Mouse (Mus musculus) embryonic facial prominence, embryonic 15.5 days (tissue): ENCODE data around the gene Ripk1. TPM values are rescaled to one million over a fixed set of nuclear protein-coding genes. Genes with fewer than 3 reads are reported as not detected.

Source experiments
- ATAC-seq: fragments of 200-750 bp; cut with Nextera tagmentation; 2 replicates; pipeline ENCODE4 v1.8.0; 2017; ENCODE audit warnings: low read depth, moderate TSS enrichment; ENCODE audit not compliant: insufficient number of reproducible peaks, low FRiP score, low TSS enrichment
- H3K27ac ChIP-seq: fragments of 300-500 bp; sonication (generic); replicated peaks from 2 replicates; pipeline ENCODE4 v1.5.1; 2015; ENCODE audit warnings: mild to moderate bottlenecking, inconsistent platforms
- H3K27me3 ChIP-seq: fragments of 300-500 bp; sonication (generic); 2 replicates; pipeline ENCODE4 v1.6.1; 2015; ENCODE audit warnings: inconsistent platforms
- H3K36me3 ChIP-seq: fragments of 300-500 bp; sonication (generic); 2 replicates; pipeline ENCODE4 v1.6.1; 2015; ENCODE audit warnings: mild to moderate bottlenecking, inconsistent platforms
- H3K4me1 ChIP-seq: fragments of 300-500 bp; sonication (generic); 2 replicates; pipeline ENCODE4 v1.6.1; 2015; ENCODE audit warnings: inconsistent platforms
- H3K4me2 ChIP-seq: fragments of 300-500 bp; sonication (generic); replicated peaks from 2 replicates; pipeline ENCODE4 v1.6.1; 2015; ENCODE audit warnings: mild to moderate bottlenecking, inconsistent platforms
- H3K4me3 ChIP-seq: fragments of 300-500 bp; sonication (generic); replicated peaks from 2 replicates; pipeline ENCODE4 v1.5.1; 2015; ENCODE audit warnings: mild to moderate bottlenecking, inconsistent platforms
- H3K9ac ChIP-seq: fragments of 300-500 bp; sonication (generic); 2 replicates; pipeline ENCODE4 v1.6.1; 2015; ENCODE audit warnings: inconsistent platforms
- H3K9me3 ChIP-seq: fragments of 300-500 bp; sonication (generic); replicated peaks from 2 replicates; pipeline ENCODE4 v1.6.1; 2016; ENCODE audit warnings: inconsistent platforms
- WGBS: fragments of 180-500 bp; shearing (Covaris S2); methylation state at CpG from one replicate; pipeline ENCODE4 v1.1.7; 2015; 5-methylcytosine and 5-hydroxymethylcytosine counted together
- polyA plus RNA-seq: library from polyadenylated mRNA; unstranded; fragments of >200 nt; fragmentation: Nextera tagmentation; extraction: Ambion mirVana; gene quantifications from 2 replicates; pipeline ENCODE4 v1.2.1, GENCODE M21; 2015

The Ripk1 gene
- 19.3 and 19.7 TPM in 2 replicates for polyA plus RNA-seq

DNA sequence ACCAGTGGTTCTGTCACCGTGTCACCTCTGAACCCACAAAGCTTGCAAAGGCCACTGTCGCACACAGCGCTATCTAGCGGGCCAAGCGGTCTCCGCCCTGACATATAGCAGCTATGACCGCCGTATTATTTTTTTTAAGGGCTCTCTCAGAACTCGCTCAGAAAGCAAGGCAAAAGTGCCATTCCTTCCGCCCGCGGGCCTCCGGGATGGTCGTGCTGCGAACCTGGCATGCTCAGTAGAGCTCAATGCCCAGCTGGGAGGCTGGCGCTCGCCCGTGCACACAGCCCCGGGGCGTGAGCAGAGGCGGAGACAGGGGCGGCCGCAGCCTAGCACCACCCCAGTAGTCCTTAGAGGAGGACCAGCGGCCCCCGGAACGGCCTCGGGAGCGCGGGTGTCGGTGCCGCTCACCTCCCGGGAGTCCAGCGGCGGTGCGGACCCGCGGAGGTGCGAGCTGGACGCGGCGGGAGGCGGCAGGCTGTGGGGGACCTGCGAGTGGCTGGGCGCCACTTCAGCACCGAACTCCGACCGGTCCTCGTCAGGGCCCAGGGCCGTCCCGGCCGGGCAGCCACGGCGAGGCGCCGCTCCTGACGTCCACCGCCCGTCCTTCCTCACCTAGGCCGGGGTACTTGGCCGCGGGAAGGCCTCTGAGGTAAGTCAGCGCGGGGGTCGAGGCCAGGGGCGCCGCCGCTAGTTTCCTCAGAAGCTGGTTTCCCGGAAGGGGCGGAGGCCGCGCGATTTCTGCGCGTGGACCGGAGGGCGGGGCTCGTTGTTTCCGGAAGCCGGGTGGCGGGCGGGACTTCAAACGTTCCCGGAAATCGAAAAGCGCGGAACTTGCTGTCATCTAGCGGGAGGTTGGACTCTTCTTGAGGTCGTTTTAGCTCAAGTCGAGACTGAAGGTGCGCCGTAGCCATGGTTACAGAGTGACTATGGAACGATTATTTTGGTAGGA is at the start of gene Ripk1, which contains the start of gene Serpinb6a:
Gene Ripk1, plus strand, starts transcription at position 306 of the 949 bp plus-strand sequence.
Gene Serpinb6a, minus strand, starts transcription at position 737 of the 949 bp plus-strand sequence.
- peak within 1 kb of the TSS; percentile 87 for H3K9ac ChIP-seq
- no peaks in the 10 kb centered on the region for H3K9me3 ChIP-seq
- H3K27ac ChIP-seq: peak within 1 kb of the TSS; percentile 88
- peak within 1 kb of the TSS; percentile 99 for H3K4me3 ChIP-seq
- H3K36me3 ChIP-seq: 0 out of 2 replicates have a peak, but pooled peaks cover 2% of the 10 kb centered on the region
- ATAC-seq: peak; percentile 99
- H3K27me3 ChIP-seq: no peaks in the 10 kb centered on the region
- peaks cover 9% of the 10 kb centered on the region; the same call in 1 of the 2 replicates for H3K4me1 ChIP-seq
- WGBS: under 1% methylated on average over 92 of the region's 92 CpGs
- peak within 1 kb of the TSS; percentile 78 for H3K4me2 ChIP-seq

DNA sequence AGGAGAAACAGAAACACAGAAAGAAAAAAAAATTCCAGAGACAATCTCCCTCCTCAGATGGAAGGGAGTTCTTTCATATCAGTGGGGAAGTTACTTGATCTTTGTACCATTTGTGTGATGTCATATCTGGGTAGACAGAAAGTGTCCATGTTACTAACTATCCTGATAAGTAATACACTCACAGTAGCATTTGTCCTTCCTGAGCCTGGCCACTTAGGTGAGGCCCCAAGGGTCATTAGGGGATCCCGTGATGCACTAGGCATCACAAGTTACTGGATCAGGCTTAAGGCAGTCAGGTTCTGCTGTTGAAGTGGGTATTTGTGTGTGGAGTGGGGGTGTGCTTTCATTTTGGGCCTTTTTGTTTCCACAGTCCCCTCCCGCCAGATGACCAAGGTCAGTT is 49.2 kb upstream of the Ripk1 start:
- no peaks in the 10 kb centered on the region for H3K27me3 ChIP-seq
- WGBS: 71% methylated on average over 2 of the region's 2 CpGs
- H3K27ac ChIP-seq: no peak overlapping the region
- H3K4me2 ChIP-seq: no peak overlapping the region
- H3K9ac ChIP-seq: no peak overlapping the region
- ATAC-seq: no peak
- H3K4me1 ChIP-seq: no peaks in the 10 kb centered on the region
- no peaks in the 10 kb centered on the region for H3K9me3 ChIP-seq
- H3K36me3 ChIP-seq: no peaks in the 10 kb centered on the region
- H3K4me3 ChIP-seq: no peak overlapping the region

DNA sequence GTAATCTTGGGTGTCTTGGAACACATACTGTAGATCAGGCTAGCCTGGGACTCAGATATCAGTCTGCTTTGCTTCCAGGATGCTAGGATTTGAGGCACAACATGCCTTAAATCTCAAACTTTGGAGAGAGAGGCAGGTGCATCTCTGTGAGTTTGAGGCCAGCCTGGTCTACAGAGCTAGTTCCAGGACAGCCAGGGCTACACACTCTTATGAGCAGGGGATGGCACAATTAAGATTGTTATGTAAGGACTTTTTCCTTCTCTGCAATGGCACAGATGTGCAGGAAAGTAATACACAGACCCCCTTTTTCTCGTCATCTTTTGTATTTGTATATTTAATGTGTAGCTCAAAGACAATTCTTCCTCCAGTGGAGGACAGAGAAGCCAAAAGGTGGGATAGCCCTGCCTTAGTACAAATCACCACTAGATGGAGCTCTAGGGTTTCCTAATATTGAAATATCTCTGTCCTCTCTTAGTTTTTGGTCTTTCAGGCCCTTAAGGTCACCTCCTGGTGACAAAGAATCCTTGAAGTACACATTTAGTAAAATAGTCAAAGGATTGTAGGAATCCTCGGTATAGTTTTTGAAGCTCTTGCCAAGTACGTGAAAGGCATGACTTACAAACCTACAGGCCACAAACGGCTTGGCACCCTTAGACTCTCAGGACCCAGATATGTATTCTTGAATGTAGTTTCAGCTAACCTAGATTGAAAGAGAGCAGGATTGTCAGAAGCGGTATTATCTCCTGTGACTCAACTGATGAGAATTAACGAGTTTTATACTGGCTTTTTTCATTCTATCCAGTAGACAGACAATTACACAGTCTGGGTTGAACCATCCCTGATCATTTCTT is 45.4 kb upstream of the Ripk1 start:
- WGBS: 43% methylated on average over 6 of the region's 6 CpGs
- no peak overlapping the region for H3K27ac ChIP-seq
- no peak overlapping the region for H3K9ac ChIP-seq
- H3K4me2 ChIP-seq: no peak overlapping the region
- H3K4me1 ChIP-seq: no peaks in the 10 kb centered on the region
- H3K9me3 ChIP-seq: no peaks in the 10 kb centered on the region
- no peaks in the 10 kb centered on the region for H3K36me3 ChIP-seq
- no peak for ATAC-seq
- no peak overlapping the region for H3K4me3 ChIP-seq
- no peaks in the 10 kb centered on the region for H3K27me3 ChIP-seq

DNA sequence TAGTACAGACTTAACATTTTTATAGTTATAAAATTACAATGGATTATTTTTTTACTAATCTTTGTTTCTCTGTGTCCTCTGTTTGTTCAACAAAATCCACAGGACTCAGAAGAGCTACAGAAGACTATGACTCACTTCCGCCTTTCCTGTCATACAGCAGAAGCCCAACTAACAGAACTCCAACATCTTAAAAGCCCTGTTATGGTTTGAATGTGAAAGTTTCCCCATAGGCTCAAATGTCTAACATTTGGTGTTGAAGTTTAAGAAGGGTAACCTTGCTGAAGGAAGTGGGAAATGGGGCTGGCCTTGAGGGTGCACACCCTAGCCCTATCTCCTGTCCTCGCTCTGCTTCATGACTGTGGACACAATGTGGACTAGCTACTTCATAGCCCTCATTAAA is 42.4 kb upstream of the Ripk1 start:
- WGBS: 77% methylated on average over 2 of the region's 2 CpGs
- no peak for ATAC-seq
- H3K9me3 ChIP-seq: no peaks in the 10 kb centered on the region
- no peak overlapping the region for H3K4me2 ChIP-seq
- H3K36me3 ChIP-seq: no peaks in the 10 kb centered on the region
- H3K27me3 ChIP-seq: no peaks in the 10 kb centered on the region
- H3K4me1 ChIP-seq: no peaks in the 10 kb centered on the region
- H3K4me3 ChIP-seq: no peak overlapping the region
- H3K27ac ChIP-seq: no peak overlapping the region
- H3K9ac ChIP-seq: no peak overlapping the region

DNA sequence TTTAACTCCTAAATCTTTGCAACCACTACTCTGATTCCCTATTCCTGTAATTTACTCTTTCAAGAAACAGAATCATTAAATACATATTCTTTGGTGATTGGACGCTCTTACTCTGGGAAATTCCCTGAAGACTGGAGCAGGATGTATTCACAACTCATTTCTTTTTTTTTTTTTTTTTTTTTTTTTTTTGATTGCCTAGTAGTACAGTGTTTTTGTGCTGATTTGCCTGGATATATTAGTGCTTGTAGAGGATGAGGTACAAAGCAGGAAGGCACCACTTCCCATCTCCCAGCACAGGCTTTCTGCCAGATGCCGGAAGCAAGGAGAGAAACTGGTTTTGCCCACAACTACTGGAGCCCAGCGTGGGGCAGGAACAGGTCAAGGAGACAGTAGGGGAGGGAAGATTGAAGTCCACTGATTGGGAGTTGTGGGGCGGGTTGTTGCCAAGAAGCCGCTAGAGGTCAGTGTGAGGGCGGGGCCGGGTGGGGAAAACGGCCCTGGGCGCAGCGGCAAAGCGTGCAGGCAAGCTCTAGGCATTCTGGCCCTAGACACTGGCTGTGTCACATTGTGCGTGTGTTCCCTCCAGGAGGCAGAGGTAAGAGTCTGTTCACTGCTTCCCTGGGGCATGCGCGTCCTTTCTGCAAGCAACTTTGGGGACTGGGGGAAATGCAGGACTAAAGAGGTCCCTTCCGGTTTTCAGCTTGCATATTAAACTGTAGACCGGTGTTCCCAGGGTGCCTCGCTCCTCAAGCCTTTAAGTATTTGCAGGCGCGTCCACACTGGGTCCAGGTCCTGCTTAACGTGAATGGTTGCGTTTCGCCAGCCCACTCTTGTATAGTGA is 37.7 kb upstream of the Ripk1 start, which contains the start of gene Nqo2:
Gene Nqo2, plus strand, starts transcription at position 482 of the 841 bp plus-strand sequence.
- peak; percentile 77 for ATAC-seq
- H3K4me2 ChIP-seq: peak within 1 kb of the TSS; percentile 60
- peak within 1 kb of the TSS; percentile 60 for H3K4me3 ChIP-seq
- peak within 1 kb of the TSS; percentile 48 for H3K9ac ChIP-seq
- H3K27me3 ChIP-seq: no peaks in the 10 kb centered on the region
- no peaks in the 10 kb centered on the region for H3K9me3 ChIP-seq
- no peaks in the 10 kb centered on the region for H3K36me3 ChIP-seq
- WGBS: 1% methylated on average over 22 of the region's 22 CpGs
- H3K4me1 ChIP-seq: peaks cover 8% of the 10 kb centered on the region; the same call in 1 of the 2 replicates
- peak within 1 kb of the TSS; percentile 86 for H3K27ac ChIP-seq

DNA sequence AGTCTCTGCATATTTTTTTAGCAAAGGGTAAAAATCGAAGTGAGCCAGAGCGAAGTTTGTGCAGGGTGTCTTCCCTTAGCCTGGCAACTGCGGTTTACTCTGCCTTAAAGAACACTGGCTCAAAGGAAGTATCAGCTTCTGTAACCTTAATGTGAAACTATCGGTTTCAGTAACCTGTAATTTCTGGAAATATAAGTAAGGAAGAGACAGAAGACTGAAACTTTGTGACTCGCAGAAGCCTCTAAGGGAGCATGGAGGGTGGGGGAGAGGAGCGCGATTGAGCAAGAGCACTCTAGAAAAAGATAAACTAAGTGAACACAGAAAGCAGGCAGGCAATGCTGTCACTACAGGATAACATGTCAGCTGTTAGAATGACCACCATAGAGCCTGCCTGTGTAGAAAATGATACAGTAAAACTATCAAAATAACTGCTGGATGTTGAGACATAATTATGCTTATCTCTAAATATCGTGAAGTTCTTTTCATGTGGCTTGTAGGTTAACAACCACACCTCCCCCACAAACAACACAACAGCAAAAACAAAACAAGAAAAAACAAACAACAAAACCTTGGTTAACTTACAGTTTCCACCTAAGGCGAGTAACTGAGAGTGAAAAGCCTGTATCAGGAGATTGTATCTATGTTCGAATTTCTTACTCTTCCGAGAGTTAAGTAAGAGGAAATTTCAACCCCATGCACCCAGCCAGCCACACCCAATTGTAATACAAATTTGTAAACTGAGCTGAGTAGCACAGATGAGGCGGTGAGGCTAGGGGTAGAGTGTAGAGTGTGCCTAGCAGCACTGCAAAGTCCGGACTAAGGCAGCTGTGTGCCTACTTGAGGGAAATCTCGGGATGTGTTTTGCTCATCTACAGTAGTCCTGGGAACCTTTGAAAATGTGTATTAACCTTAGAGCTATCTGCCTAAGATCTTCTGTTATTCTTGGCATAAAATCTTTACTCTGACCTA is 36.8 kb upstream of the Ripk1 start:
- 14% methylated on average over 14 of the region's 14 CpGs for WGBS
- no peaks in the 10 kb centered on the region for H3K9me3 ChIP-seq
- peak overlapping the region; percentile 86 for H3K27ac ChIP-seq
- H3K4me2 ChIP-seq: peak overlapping the region; percentile 60
- peak overlapping the region; percentile 60 for H3K4me3 ChIP-seq
- no peaks in the 10 kb centered on the region for H3K36me3 ChIP-seq
- H3K4me1 ChIP-seq: peaks cover 8% of the 10 kb centered on the region; the same call in 1 of the 2 replicates
- H3K27me3 ChIP-seq: no peaks in the 10 kb centered on the region
- peak overlapping the region; percentile 48 for H3K9ac ChIP-seq
- ATAC-seq: peak; percentile 53

DNA sequence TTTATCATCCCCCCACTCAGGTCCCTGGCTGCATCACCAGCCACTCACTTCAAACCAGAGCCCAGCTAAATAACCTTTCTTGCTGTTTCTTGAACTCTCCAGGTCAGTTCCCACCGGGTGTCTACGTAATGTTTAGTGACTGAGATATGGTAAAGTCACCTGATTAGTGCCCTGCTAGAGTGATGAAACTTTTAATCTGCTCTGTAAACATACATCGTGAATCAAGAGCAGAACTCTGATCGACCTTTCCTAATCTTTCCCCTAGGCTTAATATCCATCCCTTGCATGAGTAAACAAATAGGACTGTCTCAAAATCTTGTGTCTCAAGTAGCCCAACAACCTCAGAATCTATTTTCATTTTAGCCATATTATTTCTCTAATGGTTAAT is 36.1 kb upstream of the Ripk1 start:
- H3K9ac ChIP-seq: no peak overlapping the region
- H3K4me3 ChIP-seq: no peak overlapping the region
- no peaks in the 10 kb centered on the region for H3K9me3 ChIP-seq
- ATAC-seq: no peak
- H3K27me3 ChIP-seq: no peaks in the 10 kb centered on the region
- H3K36me3 ChIP-seq: no peaks in the 10 kb centered on the region
- H3K4me2 ChIP-seq: no peak overlapping the region
- 65% methylated on average over 4 of the region's 4 CpGs for WGBS
- H3K27ac ChIP-seq: no peak overlapping the region
- peaks cover 8% of the 10 kb centered on the region; the same call in 1 of the 2 replicates for H3K4me1 ChIP-seq

DNA sequence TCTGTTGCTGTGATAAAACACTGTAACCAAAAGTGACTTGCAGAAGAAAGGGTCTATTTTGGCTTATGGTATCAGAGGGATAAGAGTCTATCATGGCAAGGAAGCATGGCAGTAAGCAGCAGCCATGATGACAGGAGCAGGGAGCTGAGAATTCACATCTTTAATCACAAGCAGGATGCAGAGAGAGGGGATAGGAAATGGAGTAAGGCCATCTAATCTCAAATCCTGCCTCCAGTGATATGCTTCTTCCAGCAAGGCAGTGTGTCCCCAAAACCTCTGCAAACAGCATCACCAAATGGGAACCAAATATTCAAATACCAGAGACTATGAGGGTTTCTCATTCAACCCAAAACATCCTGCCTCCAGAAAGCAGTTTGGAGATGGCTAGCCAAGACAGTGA is 35.6 kb upstream of the Ripk1 start:
- Histone ChIP-seq H3K36me3 (no peaks in the 10 kb centered on the region), H3K4me2 (no peak overlapping the region), H3K27me3 (no peaks in the 10 kb centered on the region), H3K9me3 (no peaks in the 10 kb centered on the region), H3K27ac (no peak overlapping the region), H3K4me1 (peaks cover 8% of the 10 kb centered on the region; the same call in 1 of the 2 replicates), H3K4me3 (no peak overlapping the region), H3K9ac (no peak overlapping the region)
- ATAC-seq: no peak

DNA sequence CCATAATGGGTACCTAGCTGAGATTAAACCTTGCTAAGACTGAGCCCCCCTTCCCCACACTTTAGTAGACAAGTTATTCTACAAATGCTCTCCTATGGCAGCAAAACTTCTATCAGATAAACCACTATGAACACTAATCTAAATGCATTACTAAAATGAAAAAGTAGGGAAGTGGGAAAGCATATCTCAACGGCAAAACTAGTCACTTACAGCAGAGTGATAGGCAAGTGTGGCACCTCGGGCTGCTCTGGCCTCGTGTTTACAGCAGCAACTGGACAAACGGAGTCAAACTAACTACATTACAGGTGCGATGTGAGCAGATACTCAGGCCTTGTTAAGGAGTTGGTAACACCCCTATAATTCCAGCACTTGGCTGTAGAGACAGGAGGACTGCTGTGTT is 12.5 kb upstream of the Ripk1 start:
- ATAC-seq: no peak
- no peaks in the 10 kb centered on the region for H3K4me1 ChIP-seq
- WGBS: 80% methylated on average over 5 of the region's 5 CpGs
- no peak overlapping the region for H3K4me3 ChIP-seq
- no peak overlapping the region for H3K27ac ChIP-seq
- no peak overlapping the region for H3K4me2 ChIP-seq
- H3K27me3 ChIP-seq: no peaks in the 10 kb centered on the region
- H3K9ac ChIP-seq: no peak overlapping the region
- H3K36me3 ChIP-seq: peaks cover 10% of the 10 kb centered on the region; the same call in 1 of the 2 replicates
- H3K9me3 ChIP-seq: no peaks in the 10 kb centered on the region

DNA sequence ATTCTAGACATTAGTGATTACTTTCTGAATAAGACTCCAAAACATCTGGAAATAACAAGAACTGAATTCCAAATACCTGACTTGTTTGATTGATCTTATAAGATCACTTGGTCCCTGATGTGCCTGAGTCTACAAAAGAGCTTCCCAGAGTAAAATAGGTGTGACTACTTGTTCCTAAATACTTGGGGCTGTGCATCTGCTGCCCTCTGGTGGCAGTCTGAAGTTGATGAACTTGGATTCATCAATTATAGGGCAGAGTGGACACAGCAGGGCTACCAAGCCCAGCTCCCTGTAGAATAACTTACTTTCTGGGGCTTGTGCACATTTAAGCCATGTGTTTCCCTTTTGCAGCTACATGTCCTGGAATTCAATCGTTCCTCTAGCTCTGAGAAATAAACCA is 7.0 kb upstream of the Ripk1 start:
- 16% methylated on average over 1 of the region's 1 CpGs for WGBS
- no peak overlapping the region for H3K27ac ChIP-seq
- 0 out of 2 replicates have a peak, but pooled peaks cover 2% of the 10 kb centered on the region for H3K36me3 ChIP-seq
- no peaks in the 10 kb centered on the region for H3K9me3 ChIP-seq
- H3K4me2 ChIP-seq: no peak overlapping the region
- ATAC-seq: no peak
- H3K4me1 ChIP-seq: no peaks in the 10 kb centered on the region
- no peak overlapping the region for H3K4me3 ChIP-seq
- no peak overlapping the region for H3K9ac ChIP-seq
- H3K27me3 ChIP-seq: no peaks in the 10 kb centered on the region
